Mouse (Mus musculus): Measurements from ENCODE around the gene Macrod1.

Macrod1 gene

DNA sequence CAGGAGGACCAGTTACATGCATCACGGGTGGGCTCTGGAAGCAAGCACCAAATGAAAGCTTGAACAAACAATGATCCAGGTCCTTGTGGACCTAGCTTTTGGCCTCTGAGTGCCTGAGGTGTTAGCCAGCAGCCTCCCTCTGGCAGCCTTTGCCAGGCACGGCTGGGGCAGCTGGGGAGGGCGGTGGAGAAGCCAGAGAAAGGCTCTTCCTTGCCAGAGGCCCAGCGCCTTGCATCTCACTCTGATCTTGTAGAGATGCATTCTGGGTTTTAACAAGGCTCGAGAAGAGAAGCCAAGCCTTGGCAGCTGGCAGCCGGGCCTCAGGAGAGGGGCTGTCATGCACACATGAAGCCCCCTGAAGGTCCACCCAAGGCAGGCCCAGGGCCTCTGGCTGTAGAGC is 83.8 kb downstream of the Macrod1 start:
- no peak for DNase-seq (ENCODE audit: low read depth, low spot score)

DNA sequence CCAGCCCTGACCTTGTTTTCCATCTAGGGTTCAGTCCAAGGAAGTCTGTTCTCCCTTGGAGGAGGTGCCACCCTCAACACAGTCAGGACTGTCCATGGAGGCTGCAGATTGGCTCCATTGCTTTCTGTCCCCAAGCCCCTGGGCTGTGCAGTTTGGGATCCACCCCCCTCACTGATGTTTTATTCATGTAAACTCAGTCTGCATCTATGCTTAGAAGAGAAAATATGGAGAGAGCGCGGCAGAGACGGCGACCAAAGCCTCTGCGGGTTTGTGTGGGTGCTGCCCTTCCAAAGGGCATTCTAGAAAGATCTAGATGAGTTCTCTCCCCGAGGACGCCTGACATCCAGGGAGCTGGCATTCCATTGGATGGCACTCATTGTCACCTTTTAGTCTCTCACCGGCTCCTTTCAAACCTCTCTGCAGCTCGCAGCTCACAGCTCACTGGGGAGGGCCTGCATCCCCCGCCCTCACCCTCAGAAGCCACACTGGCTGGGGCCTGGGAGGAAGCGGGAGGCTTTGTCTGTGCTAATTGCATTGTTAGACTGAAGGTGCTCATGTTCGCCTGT is 84.3 kb downstream of the Macrod1 start:
- no peak for DNase-seq (ENCODE audit: low read depth, low spot score)

DNA sequence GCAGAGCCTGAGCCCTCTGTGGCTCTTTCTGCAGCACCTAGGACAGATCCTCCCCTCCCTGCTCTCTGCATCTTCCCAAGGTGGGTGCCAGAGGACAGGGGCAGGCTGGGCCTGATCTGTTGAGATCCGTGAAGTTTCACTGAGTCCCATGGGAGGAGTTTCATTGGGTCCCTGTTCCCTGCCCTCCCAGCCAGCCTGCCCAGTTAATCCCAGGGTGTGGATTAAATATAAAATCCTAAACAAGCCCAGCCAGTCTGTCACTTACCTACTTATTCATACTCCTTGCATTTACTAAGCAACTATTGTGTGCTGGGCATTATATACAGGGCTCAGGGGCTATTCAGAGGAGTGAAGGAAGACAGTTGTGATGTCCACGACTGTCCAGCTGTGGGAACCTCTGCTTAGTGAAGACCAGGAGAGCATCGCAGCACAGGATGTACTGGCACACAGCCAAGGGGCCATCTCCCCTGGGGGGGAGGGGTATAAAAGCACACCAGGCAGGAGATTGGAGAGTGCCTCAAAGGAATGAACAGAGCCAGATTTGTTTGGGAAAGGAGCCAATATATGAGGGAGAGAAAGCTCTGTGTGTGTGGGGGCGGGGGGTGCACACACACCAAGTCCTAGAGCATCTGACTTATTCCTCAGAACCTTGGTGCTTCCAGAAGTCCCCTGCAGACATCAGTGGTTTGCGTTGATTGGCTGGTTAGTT is 85.8 kb downstream of the Macrod1 start:
- DNase-seq (ENCODE audit: low read depth, low spot score): no peak

DNA sequence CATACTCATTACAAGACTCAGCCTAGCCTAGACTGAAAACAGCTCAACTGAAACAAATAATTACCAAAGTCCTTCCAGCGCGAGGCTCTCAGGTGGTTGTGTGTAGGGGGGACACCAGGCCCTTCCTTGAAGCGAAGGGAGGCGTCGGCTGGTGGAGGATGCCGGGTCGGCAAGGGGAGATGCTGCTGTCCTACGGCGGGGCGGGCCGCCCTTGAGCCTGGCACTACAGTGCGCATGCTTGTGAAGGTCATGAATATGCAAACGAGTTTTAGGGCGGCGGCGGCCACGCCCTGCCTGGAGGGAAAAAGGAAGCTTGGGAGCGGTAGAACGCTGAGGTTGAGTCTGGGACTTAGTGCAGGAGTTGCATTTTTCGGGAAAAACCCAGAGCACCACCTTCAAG is 87.2 kb downstream of the Macrod1 start:
- no peak for DNase-seq (ENCODE audit: low read depth, low spot score)

DNA sequence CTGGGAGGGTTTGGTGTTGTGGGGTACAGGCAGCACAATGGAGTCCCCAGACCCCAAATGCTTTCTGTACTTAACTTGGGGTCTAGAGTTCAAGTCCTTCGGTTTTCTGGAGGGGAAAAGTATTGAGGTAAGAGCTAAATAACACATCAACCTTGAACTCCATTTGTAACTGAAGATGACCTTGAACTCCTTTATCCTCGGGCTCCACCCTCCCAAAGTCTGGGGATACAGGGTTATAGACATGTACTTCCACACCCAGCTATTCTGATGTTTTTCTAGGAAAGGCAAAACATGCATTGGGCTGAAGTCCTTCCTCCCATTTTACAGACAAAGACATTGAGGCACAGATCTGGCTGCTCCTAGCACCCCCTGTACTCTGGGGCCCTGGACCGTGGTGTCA is 87.8 kb downstream of the Macrod1 start:
- DNase-seq (ENCODE audit: low read depth, low spot score): no peak

DNA sequence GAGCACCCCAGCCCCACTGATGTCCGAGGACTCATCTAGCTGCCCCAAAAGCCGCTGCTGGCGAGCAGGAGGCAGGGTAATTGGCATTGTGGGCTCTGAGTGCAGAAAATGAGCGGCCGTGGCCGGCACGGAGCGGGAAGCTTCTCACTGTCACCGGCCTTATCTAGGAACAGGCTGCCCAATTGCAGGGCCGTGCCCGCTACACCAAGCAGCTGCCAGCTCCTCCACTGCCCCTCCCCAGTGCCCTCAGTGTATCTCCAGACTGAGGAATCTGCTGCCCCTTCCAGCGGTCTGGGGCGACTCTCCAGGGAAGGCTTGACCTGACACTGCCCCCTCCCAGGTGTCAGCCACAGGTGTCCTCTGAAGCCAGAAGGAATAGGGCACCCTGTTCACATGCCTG is 89.8 kb downstream of the Macrod1 start:
- no peak for DNase-seq (ENCODE audit: low read depth, low spot score)

DNA sequence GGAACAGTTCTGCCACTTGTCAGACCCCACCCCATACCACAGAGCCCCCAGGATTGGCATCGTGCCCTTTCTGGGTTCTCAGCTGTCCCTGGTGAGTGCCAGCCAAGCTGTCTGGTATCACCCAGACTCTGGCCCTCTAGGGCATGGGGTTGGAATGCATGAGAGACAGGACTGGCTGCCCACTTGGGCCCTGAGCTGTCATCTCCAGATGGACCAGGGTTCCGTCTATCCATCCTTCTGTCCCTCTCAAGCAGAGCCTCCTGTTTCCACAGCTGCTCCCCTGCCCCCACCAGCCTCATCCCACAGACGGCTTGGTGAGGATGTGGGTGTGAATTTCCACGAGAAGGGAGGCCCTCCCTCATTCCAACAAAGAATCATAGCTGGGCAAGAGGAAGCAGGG is 91.5 kb downstream of the Macrod1 start:
- no peak for DNase-seq (ENCODE audit: low read depth, low spot score)

DNA sequence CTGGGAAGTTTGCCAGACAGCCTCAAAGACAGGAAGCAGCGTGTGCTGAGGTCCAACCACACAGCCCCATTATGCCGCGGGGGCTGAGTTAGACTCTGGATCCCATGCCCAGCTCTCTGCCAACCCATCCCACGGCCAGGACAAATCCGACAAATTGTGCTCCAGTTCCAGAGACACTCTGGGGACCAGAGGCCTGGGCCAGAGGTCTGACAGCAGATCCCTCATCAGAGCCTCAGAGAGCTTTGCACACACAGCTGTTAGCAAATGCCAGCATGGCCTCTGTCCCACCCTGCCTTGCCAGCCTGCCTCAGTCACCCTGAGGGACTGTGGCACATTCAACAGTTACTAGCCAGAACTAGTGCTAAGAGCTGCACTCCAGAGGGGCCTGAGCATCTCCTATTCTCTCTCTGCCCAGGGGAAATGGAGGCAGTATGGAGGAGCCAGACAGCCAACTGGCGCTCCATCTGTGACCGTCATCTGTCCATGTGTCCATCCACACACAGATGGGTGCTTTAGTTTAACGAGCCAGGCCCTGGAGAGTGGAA is 92.0 kb downstream of the Macrod1 start:
- no peak for DNase-seq (ENCODE audit: low read depth, low spot score)

DNA sequence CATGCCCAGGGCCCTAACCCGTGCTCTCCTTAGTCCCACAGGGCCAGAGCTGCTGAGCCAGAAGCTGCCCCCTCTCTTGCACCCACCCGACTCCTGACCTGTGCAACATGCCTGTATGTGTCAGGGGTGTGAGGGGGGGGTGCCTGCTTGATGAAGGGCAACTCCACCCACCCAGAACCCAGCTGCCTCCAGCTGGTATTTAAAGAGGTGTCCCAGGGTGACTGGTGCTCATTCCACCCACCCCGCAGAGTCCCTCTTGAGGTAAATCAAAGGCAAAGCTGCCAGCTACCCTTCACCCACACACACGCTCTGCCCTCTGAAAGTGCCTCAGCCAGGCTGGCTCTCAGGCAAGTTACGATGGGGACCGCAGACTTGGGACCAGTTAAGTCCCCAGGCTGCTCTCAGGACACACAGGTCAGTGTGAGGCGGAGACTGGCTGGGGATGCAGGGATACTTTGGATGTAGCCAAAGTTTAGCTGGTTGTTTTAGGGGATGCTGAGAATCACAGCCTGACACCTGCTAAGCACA is 92.6 kb downstream of the Macrod1 start:
- no peak for DNase-seq (ENCODE audit: low read depth, low spot score)

DNA sequence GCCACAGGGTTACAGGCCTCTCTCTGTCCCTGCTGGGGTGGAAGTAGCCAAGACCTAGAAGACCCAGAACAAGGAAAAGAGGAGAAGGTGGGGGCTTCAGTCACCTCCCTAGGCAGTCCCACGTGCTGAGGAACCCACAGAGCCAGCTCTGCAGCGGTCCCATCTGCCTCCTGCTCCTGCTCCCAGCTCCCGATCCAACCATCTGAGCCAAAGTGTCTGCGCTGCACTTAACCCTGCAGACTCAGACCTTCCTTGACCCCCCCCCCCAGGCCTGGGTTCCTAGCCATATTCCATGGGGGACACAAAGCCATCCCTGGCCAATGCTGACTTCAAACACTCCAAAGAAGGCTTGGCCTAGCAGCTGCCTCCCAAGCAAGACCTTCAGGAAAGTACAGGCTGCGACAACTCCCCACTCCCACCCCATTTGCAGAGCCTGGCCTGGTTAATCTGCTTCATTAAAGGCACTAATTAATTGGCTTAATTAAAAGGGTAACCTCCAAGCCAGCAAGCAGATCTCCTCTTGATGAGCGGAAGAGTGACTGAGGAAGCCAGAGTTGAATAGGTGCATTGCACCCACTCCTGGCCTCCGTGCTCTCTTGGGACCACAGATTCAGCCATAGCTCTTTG is 94.8 kb downstream of the Macrod1 start:
- no peak for DNase-seq (ENCODE audit: low read depth, low spot score)

DNA sequence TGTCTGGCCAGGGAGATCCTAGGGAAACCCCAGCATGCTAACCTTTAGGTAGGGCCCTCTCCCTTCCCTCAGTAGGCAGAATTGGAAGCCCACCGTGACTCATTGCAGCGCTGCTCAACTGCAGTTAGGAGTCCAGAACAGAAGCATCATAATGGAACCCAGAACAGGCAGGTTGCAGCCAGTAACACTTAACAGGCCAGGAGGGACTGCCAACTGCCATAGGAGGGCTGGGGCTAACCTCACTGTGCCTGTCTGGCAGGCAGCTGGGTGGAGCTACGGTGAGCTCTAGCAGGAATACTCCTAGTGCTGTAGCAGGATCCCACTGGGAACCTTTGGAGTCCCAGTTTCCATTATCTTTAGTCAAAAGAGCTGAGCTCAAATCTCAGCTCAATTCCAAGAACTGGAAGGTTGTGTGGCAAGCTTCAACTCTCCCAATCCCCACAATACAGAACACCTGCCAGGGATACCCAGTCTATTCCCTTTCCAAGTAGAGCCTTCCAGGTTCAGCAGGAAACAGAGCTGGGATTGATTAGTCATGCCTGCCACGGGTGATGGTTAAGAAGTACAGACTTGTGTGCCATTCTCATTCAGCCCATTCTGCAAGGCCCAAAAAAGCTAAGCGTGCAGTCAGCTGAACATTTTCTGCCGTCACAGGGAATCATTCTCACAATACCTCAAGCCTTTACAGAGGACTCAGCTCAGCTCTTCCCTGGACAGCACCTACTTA is 95.5 kb downstream of the Macrod1 start:
- DNase-seq (ENCODE audit: low read depth, low spot score): no peak

DNA sequence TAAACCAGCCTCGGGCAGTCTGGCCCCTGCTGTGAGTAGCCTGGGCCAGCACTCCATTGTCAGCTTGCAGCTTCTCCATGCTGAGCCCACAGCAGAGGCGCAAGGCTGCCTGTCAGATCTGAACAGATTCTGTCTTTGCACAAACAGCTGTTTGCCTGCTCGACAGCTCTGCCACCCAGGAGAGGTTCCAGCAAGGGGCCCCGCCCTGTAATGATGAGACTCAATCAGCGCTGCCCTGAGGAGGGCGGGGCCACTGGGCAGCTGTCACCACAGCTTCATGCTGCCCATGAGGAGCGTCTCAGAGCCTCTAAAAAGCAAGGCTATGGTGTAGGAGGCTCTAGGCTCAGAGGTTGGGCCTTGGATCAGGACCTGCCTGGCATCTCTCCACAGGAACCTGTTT is 96.6 kb downstream of the Macrod1 start:
- no peak for DNase-seq (ENCODE audit: low read depth, low spot score)

DNA sequence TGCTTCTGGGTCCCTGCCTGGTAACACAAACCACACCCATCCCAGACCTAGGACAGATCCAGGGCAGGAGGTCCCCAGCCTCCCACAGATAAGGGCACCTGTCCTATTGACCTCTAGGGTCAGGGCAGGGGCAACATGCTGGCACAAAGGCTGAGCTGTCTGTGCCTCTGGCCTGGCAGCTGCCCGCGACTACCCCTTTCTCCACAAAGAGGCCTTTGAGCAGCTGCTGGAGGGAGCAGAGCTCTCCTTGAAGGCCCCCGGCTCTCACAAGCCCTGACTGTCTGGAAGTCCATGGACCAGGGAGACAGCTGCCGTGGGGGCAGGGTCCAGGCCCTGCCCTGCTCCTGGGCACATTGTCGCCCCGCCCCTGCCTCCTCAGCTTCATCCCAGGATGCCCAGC is 98.6 kb downstream of the Macrod1 start:
- DNase-seq (ENCODE audit: low read depth, low spot score): no peak

DNA sequence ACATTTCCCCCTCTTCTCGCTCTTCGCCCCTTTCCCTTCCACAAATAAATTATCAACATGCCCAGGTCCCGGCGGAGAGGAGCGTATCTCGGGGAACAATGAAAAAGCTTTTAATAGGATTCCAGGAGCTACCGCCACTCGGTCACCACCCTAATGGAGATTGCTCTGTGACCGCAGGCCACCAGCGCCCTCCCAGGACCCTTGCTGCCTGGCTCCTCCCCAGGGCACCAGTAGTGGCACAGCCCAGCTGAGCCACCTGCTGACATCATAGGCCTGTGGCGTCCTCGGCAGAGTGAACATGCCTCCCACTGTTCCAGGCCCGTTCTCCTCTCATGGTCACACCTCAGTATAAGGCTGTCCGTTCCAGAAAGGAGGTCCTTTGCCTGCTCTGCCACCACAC is 101.1 kb downstream of the Macrod1 start:
- no peak for DNase-seq (ENCODE audit: low read depth, low spot score)

DNA sequence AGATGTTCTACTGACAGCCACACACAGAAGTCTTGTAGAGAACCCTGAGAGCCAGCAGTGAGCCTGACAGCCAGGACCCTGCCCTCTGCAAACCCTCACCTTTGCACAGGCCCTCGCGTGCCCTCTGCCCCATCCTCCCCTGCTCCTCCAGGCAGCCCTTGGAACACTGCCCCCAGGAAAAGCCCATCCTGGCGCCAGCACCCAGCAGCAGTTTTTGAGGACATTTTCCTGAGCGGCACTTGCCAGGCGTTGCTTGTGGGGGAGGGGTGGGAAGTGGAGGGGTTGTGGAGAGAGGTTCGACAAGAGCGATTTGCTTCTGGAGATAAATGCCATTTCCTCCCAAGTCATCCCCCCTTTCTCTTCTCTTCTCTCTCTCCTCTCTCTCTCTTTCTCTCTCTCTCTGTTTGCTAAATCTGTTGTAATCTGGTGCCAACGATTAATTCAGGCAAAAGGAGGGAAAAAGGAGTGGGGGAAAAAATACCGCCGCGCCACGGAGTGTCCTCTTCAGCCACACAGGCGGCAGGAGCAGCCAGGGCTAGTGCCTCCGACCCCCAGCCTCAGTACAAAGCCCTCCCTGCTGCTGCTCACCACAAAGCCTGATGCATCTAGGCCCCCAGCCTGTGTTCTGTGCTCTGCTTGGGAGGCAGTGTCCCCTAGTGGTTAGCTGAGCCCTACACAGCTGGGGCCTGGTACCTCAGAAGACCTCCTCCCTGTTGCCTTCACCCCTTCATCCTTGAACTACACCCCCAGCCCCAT is 103.7 kb downstream of the Macrod1 start:
- no peak for DNase-seq (ENCODE audit: low read depth, low spot score)

DNA sequence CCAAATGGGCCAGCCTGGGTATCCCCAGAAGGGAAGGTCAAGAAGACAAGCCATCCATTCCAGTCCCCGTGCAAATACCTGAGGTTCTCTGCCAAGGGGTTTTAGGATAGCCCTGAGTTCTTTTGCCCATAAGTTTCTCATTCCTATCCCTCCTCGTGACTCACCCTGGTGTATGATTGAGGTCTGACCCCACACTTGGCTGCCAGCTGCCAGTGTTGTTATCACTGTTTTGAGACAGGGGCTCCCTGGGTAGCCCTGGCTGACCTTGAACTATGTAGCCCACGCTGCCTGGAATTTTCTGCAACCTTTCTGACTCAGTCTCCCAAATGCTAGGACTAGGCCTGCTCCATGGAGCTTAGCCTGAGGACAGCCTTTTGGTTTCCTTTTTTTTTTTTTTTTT is 104.5 kb downstream of the Macrod1 start:
- DNase-seq (ENCODE audit: low read depth, low spot score): no peak

DNA sequence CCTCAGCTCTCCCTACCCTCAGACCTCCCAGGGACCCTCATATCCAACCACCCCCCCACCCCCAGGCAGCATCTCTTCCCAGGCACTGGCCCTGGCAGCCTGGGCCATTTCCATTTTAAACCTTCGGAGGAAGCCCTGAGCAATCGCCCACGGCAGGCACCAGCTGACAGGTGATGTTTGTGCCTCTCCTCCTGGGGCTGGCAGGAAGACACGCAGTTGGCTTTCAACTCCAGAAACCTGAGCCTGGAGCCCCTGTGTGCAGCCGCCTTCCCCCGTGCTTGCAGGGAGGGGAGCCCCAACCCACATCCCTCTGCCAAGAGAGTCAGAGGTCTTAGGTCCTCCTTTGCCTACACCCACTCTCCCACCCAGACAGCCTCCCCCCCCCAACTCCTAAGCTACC is 107.6 kb downstream of the Macrod1 start:
- DNase-seq (ENCODE audit: low read depth, low spot score): no peak

DNA sequence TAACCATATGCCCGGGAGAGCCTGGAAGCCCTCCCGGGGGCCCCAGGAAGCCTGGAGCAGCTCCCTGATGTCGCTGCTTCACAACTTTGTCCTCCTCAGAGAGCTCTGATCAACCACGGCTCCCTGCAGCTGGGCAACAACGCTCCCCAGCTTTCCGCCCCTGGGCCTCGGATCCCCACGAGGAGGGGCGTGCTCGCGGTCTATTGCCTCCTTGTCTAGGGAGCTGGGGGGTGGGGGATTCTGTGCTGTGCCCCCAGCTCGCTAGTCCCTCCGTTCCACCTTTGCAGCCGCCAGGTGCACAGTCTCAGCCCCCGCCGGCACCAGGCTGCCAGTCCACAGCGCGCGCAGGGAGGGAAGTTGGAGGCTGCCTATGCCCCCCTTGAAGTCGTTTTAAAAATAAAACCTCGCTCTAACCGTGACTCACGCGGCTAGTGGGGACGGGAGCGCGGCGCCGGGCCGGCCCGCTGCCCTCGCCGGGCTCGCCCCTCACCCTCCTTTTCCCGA is 108.3 kb downstream of the Macrod1 start:
- DNase-seq (ENCODE audit: low read depth, low spot score): no peak

DNA sequence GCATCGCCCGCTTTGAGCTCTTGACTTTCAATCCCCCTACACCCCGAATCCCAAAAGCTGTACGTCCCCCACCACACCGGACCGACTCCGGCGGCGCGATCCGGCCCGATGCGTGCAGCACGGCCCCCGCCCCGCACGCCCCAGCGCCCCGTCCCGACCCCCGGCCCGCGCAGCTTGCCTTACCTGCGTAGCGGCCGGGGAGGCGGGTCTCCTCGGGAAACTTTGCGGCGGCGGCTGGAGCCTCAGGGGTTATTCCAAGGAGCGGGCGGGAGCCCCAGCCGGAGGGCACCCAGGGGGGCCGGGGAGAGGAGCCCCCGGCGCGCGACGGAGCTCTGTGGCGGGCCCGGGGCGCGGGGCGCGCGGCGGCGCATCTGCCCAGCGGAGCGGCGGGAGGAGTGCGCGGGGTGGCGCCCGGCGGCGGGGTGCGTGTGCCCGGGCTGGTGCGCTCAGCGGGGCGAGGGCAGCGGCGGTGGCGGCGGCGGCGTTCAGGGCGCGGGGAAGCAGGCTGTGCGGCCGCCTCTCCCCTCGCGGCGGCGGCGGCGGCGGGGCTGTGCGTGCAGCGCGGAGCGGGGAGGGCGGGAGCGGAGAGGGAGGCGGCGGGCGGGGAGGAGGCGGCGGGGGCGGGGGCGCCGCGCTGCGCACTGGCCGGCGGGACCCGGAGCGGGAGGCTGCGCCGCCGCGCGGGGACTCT is 109.0 kb downstream of the Macrod1 start:
- DNase-seq (ENCODE audit: low read depth, low spot score): no peak

DNA sequence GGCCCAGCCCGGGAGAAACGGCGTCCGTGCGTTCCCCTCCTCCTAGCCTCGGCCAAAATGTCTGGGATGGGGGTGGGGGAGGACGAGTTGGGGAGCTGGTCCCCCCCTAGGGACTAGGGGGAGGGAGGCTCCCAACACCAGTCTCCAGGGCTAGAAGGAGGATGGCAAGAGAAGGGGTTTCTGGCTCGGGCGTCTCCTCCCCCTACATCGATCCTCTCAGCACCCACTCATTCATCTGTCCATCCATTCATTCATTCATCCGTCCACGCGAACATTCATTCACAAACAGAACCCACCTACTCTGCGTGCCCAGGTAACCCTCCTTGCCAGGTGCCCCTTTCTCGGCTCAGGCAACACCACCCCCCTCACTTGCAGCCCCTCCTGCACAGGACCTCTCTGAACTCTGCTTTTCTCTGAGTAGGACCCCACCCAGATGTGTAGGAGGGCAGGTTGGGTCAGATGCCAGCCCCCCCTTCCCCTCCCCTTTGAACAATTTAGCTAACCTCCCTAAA is 109.6 kb downstream of the Macrod1 start:
- DNase-seq (ENCODE audit: low read depth, low spot score): no peak
